Mouse (Mus musculus): ENCODE data around the gene Lhcgr. TPM values are rescaled to one million over a fixed set of nuclear protein-coding genes. Genes with fewer than 3 reads are reported as not detected.
"Not testable (repeated sequence)": the region's sequence is repeated elsewhere in the genome, so short reads cannot be mapped to it uniquely, and the experiment has no call there.

Lhcgr gene
- total RNA-seq (2021), result under 1 TPM; 0.23 to 0.27 TPM

- DNase-seq (ENCODE audit: extremely low spot score in 1 of 2, low spot score in 1 of 2), result no peak
These were observed at the start of gene Lhcgr for GRCm38 (mm10) chr17:88791440-88792152. Gene Lhcgr, minus strand, starts transcription at chr17:88791990.

DNA sequence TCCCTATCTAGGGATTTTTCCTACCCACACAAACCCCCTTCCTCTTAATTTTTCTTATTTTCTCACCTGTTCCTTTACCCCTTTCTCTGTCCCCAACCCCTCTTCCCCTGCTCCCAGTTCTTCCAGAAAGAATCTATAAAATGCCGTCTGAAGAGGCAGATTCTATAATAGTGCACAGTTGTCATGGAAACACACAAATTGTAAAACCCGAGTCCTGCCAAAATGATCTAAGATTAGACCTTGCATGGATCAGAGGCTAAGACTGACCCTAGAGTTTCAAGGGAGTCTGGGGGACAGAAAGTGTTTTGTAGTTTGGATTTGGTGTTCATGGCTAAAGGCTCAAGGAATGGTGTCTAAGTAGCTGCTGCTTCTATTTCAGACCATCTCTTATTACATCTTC is 25.8 kb upstream of the Lhcgr start:
- peak in 1 of 2 experiments; percentile 9 for DNase-seq (ENCODE audit: extremely low spot score in 1 of 2, low spot score in 1 of 2)

DNA sequence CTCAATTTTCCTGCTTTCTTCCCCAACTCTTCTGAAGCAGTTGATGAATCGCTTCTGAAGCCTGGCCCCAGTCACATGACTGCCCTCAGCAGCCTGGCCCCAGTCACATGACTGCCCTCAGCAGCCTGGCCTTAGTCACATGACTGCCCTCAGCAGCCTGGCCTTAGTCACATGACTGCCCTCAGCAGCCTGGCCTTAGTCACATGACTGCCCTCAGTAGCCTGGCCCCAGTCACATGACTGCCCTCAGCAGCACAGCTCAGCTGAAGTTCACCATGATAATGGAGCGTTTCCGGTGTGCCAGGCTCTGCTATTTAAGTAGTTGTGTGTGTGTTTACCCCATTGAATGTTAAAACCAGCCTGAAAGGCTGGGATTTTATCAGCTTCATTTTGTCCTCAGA is 21.2 kb upstream of the Lhcgr start:
- DNase-seq (ENCODE audit: extremely low spot score in 1 of 2, low spot score in 1 of 2), result not testable (repeated sequence)

DNA sequence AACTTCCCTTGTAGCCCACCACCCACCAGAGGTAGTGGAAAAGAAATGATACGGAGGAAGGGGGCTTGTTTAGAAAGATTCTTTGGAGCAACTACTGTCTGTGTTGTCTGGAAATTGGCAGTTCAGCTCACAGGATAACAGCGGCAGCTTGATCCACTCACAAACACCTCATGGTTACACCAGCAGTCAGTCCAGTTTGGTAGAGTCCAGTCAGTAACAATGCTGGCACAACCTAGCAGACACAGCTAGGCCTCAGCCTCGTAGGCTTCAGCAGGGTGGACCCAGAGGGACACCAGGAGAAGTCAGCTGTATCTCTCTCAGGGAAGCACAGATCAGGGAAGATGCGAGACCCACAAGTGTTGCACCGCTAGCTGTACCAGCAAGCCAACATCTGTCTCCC is 19.0 kb upstream of the Lhcgr start:
- no peak for DNase-seq (ENCODE audit: extremely low spot score in 1 of 2, low spot score in 1 of 2)

GRCm38 (mm10) chr17:88806421-88806820 is 14.6 kb upstream of the Lhcgr start:
- no peak for DNase-seq (ENCODE audit: extremely low spot score in 1 of 2, low spot score in 1 of 2)

- DNase-seq (ENCODE audit: extremely low spot score in 1 of 2, low spot score in 1 of 2), result no peak
These were observed 11.7 kb upstream of the Lhcgr start for GRCm38 (mm10) chr17:88803441-88803840.

DNA sequence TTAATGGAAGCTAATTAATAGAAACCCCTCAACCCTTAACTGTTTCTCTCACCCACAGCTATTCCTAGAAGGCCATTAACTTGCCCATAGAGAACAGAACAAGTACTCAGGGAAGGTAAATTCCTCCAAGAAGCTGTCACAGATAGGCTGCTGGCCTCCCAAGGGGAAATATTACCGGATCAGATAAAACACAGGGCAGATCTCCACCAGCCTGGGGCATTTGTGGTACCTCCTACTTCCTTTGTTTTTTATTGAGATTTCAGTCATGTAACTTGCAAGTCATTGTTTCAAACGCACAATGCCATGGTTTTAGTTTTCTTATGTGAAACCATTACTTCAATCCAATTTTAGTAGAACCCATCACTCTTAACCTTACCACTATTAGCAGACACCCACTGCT is 1.1 kb downstream of the Lhcgr start:
- no peak for DNase-seq (ENCODE audit: extremely low spot score in 1 of 2, low spot score in 1 of 2)

DNA sequence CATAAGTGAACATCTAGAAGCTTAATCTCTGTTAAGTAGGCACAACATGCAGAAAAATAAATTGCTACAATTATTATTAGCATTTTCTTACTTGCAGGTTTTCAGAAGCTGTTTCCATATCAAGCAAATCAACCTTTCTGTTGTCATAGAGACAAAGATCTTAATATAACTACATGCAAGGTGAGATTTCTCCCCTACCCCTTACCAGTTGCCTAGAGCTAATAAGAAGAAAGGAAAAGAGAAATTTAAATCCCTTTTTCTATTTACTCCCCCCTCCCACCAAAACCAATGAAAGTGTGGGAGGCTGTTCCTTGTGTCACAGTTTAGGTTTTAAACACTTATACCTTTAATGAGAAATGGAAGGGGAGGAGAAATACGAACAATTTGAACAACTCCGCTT is 3.4 kb downstream of the Lhcgr start:
- DNase-seq (ENCODE audit: extremely low spot score in 1 of 2, low spot score in 1 of 2), result no peak

DNA sequence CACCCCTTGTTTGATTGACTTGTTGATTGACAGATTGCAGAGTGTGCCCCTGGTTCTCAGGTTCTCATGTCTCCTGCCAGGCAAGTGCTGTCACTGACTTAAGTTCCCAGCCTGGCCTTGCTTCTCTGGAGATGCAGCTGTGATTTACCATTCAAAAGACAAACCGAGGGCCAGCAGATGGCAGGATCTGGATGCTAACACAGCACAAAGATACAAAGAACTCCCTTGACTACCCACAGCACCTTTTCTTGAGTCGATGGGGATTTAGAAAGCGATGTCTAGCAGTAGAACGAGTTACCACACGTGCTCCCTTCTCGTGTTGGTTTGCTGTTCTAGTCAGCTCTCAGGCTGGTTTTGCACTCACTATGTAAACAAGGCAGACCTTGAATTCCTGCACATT is 4.9 kb downstream of the Lhcgr start:
- DNase-seq (ENCODE audit: extremely low spot score in 1 of 2, low spot score in 1 of 2), result no peak

DNA sequence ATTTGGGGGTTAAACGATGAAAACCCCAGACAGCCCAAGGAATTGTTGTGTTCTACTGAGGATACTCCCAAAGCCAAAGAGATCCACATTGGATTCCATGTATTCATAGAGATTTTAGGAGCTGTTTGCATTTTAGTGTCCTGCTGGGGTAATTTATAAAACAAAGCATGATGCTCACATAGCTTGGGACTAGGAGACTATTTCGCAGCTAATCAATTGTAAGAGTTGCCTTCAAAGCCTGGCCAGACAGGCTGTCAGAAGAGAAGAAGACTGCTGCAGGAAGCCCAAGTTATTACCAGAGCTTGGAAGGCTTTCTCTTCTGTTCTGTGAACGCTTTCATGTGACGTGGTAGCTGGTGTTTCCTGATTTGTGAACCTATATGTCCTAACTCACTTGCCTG is 5.4 kb downstream of the Lhcgr start:
- DNase-seq (ENCODE audit: extremely low spot score in 1 of 2, low spot score in 1 of 2), result no peak

DNA sequence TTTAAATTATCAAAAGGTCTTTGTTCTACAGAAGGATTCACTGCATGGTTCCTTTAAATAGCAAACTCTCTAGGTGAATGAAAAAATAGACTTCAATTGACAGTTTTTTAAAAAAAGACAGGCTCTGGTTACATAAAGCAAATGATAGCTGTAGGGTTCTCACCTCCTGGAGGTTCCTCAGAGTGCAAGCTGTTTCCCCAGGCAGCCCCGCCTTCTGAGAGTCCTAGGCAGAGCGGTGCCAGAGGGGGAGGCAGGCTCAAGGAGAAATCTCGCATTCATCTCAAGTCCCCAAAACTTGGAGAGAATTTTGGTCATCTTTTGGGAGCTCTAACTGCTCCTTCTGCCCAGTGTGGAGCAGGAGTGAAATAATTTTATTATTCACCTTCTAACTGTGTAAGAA is 12.6 kb downstream of the Lhcgr start:
- DNase-seq (ENCODE audit: extremely low spot score in 1 of 2, low spot score in 1 of 2), result no peak

GRCm38 (mm10) chr17:88774103-88774526 is 17.7 kb downstream of the Lhcgr start:
- peak in 1 of 2 experiments; percentile 24 for DNase-seq (ENCODE audit: extremely low spot score in 1 of 2, low spot score in 1 of 2)

GRCm38 (mm10) chr17:88770081-88770480 is 21.7 kb downstream of the Lhcgr start:
- no peak for DNase-seq (ENCODE audit: extremely low spot score in 1 of 2, low spot score in 1 of 2)

GRCm38 (mm10) chr17:88769283-88769859 is 22.4 kb downstream of the Lhcgr start:
- DNase-seq (ENCODE audit: extremely low spot score in 1 of 2, low spot score in 1 of 2), result no peak

GRCm38 (mm10) chr17:88766857-88767256 is 24.9 kb downstream of the Lhcgr start:
- DNase-seq (ENCODE audit: extremely low spot score in 1 of 2, low spot score in 1 of 2), result no peak

DNA sequence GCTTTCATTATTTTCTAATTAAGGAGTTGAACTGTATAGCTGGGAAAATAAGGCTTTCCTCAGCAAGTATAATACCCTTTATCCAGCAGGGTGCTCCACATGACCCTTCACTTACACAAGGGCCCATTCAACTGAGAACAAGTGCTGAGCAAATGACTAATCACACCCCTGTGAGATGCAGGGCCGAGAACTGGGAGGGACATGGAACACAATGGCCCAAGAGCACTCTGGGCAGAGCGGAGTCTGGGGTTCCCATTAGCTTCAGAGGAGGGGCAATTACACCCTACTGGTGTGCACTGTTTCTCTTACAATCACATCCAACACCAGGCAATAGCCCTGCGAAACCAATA is 27.7 kb downstream of the Lhcgr start:
- no peak for DNase-seq (ENCODE audit: extremely low spot score in 1 of 2, low spot score in 1 of 2)

DNA sequence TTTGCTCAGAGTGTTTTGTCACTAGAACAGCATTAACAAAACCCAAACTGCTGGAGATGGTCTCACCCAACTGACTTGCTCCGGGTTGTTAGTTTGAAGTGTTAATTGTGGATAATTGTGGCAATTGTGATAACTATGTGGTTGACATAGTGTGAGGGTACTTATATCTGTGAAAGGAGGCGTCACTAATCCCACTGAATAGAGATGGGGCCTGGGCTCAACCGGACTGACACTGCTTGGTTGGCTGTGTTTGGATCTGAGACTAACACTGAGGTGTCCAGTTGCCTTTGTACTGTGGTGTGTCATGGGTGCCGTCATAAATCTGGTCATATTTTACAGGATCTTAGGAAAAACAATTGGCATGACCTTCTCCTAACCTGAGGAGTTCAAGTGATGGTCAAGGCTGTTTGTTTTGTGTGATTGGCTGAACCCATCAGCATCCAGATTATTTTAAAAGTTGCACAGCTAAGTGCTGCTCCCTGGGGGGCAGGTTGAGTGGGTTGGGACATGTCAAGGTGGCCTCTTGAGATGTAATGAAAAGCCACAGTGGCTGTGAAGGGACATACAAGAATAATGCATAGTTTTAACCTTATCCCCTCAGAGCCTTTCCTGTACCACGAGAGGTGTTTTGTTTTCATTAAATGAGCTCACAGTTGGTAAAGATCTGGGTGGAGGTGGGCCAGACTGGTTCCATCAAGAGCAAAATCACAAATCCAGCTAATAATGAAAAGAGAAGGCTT is 28.2 kb downstream of the Lhcgr start:
- no peak for DNase-seq (ENCODE audit: extremely low spot score in 1 of 2, low spot score in 1 of 2)

DNA sequence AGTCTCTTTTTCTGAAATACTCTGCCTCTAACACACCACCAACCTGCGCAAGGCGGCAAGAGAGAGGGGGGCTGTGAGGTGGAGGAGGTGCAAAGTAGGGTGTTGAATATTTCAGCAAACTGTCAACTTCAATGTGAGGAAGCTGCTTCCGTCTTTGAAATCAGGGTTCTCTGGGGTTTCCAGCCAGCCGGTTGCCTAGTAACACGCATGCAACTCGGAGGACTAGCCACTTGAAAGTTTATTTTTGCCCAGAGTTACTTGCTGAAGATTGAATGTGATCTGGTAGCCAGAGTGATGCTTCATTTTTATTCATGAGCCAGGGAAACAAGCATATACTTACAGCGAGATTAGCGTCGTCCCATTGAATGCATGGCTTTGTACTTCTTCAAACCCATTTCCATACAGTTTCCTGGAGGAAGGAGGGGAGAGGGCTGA is 33.8 kb downstream of the Lhcgr start:
- no peak for DNase-seq (ENCODE audit: extremely low spot score in 1 of 2, low spot score in 1 of 2)

GRCm38 (mm10) chr17:88755776-88756175 is 36.0 kb downstream of the Lhcgr start:
- DNase-seq (ENCODE audit: extremely low spot score in 1 of 2, low spot score in 1 of 2), result no peak

DNA sequence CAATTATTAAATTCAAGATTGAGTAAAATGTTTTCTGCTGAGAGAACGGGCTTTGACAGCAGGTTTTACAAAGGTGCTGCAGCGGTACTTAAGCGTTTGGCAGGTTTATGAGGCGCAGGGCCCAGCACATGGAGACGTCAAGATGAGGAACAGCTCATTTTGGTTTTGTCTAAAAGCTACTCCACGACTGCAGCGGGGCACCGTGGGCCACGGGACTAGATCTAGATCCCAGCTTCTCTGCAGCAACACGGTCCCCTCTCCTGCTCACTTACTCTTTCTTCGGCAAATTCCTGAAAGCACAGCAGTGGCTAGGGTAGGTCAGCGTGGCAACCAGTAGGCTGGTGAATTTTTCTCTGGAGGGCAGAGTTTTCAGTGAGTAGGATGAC is 38.3 kb downstream of the Lhcgr start:
- no peak for DNase-seq (ENCODE audit: extremely low spot score in 1 of 2, low spot score in 1 of 2)

GRCm38 (mm10) chr17:88752827-88753471 is 38.8 kb downstream of the Lhcgr start:
- peak; percentile 33 to 48 for DNase-seq (ENCODE audit: extremely low spot score in 1 of 2, low spot score in 1 of 2)
